Mouse (Mus musculus) cerebellum, adult 2 months (tissue): ENCODE measurements around the gene Clec3a.

ENCODE experiments used
- CTCF ChIP-seq: fragments of 200-500 bp; IDR thresholded peaks from 2 replicates; pipeline ENCODE4 v1.5.1; 2011; ENCODE audit warnings: low read depth, mild to moderate bottlenecking, control low read depth, low read length, moderate library complexity, borderline replicate concordance; ENCODE audit not compliant: insufficient read depth
- POLR2A ChIP-seq: fragments of 200-500 bp; IDR thresholded peaks from 2 replicates; pipeline ENCODE4 v1.6.1; 2011; ENCODE audit warnings: low read length, control low read depth, borderline replicate concordance; ENCODE audit not compliant: insufficient read depth

DNA sequence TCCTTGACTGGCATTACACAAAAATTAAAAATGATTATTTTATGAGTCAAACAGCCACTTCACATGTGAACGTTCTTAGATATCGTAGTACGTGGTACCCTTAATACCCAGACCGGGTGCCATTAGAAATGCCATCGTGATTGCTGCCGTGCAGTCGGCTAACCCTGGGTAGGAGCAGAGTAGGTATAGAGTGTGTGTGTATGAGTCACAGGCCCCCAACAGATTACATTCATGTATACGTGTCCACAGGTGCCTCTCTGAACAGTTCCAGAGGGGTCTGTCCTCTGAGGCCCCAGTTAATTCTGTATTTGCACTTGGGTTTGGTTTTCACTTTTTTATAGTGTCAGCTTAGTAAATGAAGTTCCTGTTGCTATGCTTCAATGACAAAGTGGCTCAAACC lies 34.4 kb downstream of the Clec3a start:
- TF ChIP-seq CTCF (no peak), POLR2A (no peak)
